Mouse (Mus musculus): ENCODE measurements around the gene Gm3043.
"Not testable (repeated sequence)": the region's sequence is repeated elsewhere in the genome, so short reads cannot be mapped to it uniquely, and the experiment has no call there.

DNA sequence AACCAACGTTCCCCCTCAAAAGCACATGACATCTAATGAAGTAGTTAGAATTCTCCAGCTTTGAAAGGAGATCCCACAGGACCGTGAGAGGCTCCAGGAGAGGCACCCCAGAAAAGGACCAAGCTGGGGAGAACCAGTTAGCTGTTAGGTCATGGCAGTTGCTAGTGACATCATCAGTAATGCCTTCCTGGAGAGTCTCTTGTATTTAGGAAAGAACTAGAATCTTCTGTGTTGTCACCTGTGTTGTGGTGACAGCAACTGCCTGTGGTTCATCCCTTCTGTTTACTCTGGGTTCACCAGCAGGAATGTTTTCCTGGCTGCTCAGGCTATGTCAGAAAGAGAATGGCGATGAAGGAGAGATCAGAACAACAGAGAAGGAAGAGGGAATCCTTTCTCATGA is at the start of gene Gm3043:
- TF ChIP-seq CTCF, EP300 (IDR thresholded peaks at IDR 0.05; ENCODE audit: low read depth): not testable (repeated sequence)
